Mouse (Mus musculus): ENCODE results near the gene Cmklr1.

- no peak for TF ChIP-seq CTCF (IDR thresholded peaks at IDR 0.05; ENCODE audit: extremely low read depth, insufficient read length, insufficient replicate concordance, low read depth, low read length)
- no peak for TF ChIP-seq POLR2A (IDR thresholded peaks at IDR 0.05; ENCODE audit: low read depth, low read length)
Observed at GRCm38 (mm10) chr5:113679509-113679908, 29.3 kb upstream of the Cmklr1 start.

Data from small intestine, adult 2 months (tissue).